Mouse (Mus musculus) lung, postnatal 0 days (tissue): Measurements from ENCODE around the gene Tnfsf8.

Experiments
- CTCF ChIP-seq: IDR thresholded peaks from 2 replicates; pipeline ENCODE4 v1.5.1; 2016; ENCODE audit warnings: antibody characterized with exemption, mild to moderate bottlenecking
- EP300 ChIP-seq: IDR thresholded peaks from 2 replicates; pipeline ENCODE4 v1.6.1; 2016; ENCODE audit warnings: antibody characterized with exemption, mild to moderate bottlenecking, control low read depth

GRCm38 (mm10) chr4:63842278-63842677 lies 18.9 kb downstream of the Tnfsf8 start:
- no peak for TF ChIP-seq CTCF
- no peak for TF ChIP-seq EP300
